Mouse (Mus musculus): ENCODE results near the gene Txndc11. TPM values are rescaled to one million over a fixed set of nuclear protein-coding genes. Genes with fewer than 3 reads are reported as not detected.

Txndc11 gene
- polyA plus RNA-seq, 1 experiment, result 17.5 TPM

DNA sequence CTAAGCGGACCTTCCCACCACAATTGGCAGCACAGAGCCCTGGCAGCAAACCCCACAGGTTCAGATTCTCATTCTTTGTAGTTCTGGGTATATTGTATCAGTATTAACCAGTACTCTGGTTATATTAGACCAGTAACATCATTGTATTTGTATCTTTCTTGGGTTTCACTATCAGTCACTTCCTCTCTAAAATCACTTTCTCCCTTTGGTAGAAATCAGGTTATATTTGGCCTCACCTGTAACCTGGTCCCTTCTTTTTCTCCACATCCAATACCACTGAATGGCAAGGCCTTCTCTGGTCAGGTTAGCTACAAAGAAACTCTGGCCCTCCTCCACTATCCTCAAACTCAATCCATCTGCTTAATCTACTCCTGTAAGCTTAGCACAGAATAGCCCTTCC lies 29.5 kb downstream of the Txndc11 start:
- DNase-seq (ENCODE audit: low spot score), result no peak

DNA sequence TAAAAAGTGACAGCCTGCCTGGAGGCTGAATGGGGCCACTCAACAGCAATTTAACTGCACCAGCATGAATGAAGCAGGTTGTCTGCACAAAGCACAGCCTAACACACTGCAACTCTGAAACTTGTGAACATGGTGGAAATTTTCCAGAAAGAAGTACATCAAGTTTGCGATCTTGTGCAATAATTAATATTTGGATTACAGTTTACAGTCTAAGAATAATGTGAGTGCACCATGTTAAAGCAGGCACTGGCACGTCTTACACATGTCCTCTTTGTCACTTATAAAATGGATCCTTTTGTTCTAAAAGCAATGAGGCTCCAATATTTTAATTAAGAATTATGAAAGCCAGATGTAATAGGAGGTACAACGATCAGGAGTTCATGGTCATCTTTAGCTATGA lies 37.1 kb downstream of the Txndc11 start:
- no peak for DNase-seq (ENCODE audit: low spot score)

- no peak for DNase-seq (ENCODE audit: low spot score)
These were observed 40.6 kb downstream of the Txndc11 start for GRCm38 (mm10) chr16:11093717-11094386.

DNA sequence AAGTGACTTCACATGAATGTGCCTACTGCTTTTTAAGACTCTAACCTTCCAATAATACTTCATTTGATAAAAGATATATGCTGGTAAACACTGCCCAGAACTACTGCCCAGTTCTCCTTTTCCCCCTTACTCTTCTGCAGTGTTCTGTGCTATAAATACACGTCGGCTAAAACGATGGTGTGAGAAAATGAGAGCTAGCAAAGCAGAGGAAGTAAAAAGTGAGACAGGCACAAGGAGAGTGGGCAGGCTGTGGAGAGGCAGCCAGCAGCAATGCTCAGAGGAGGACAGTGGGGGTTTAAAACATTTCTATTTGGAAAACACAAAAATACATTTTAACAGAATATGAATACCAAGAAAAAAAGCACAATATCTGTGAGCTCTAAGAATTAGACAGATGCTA lies 41.9 kb downstream of the Txndc11 start:
- DNase-seq (ENCODE audit: low spot score), result no peak

- no peak for DNase-seq (ENCODE audit: low spot score)
These were observed 42.4 kb downstream of the Txndc11 start for GRCm38 (mm10) chr16:11092061-11092460.

- no peak for DNase-seq (ENCODE audit: low spot score)
These were observed 43.4 kb downstream of the Txndc11 start for GRCm38 (mm10) chr16:11090836-11091570.

DNA sequence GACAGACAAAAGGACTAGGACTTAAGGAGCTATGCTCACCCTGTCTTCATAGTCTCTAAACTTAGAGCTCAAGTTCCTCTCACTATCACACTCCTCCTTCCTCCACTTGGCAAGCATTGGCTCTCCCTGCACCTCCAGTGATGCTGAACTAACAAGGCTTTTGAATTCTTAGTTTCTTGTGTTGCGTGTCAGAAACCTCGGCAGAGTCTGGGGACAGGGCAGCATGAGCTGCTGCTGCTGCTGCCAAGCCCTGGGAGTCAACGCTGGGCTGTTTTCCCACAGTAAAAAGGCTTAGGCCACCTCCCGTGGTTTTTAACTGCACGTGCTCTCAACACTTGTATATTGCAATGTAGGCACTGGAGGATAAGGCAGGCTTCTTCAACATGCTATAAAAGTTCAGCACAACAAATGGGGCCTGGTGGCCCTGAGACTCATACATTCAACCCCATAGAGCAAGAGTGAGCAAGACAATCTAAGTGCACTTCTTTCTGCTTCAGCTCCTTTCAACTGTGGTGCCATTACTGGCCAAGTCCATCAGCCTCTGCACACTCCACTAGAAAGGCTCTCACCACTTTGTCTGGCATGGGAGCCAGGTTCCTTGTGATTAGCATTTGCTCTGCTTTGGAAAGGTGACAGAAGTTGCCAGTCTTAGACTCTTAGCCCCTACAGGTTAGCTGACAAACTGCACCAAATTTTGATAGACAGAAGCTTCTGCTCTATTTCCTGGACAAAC lies 47.4 kb downstream of the Txndc11 start:
- DNase-seq (ENCODE audit: low spot score), result no peak

DNA sequence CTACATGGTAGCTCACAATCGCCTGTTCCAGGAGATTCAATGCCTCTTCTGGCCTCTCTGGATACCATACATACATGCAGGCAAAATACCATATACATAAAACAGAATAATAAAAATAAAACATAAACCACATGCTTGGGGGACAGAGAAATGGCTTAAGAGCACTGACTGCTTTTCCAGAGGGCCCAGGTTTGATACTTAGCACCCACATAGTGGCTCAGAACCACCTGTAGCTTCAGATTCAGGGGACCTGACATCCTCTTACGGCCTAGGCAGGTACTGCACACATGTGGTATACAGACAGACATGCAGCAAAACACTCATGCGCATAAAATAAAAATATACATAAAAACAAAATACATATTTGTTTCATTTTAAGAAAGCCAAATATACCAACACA lies 48.2 kb downstream of the Txndc11 start:
- DNase-seq (ENCODE audit: low spot score), result no peak

- no peak for DNase-seq (ENCODE audit: low spot score)
These were observed 50.3 kb downstream of the Txndc11 start for GRCm38 (mm10) chr16:11084181-11084580.

DNA sequence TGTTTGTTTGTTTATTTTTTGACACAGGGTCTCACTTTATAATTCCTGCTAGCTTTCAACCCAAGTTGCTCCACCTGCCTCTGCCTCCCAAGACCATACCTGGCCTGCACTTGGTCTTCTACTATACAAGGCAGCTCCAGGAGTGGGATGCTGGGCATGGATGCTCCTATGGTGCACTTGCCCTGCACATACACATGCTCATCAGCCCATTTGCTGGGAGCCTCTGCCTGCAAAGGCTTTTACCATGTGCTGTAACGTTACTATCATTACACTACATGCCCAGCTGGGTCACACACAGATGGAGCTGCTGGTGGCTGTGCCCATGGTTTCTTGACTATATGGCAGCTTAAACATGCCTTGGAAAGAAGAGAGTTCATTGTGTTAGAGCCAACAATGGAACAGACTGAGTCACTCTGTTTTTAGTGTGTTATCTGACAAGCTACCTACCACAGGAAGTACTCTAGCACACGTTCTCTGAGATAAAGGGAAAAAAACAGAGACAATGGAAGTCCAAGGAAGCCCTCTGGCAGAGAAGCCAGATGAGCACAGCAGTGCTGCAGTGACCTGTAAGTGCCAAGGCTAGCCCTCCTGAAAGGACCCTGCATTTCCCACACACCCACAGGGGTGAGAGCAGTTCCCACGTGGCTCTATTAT lies 56.1 kb downstream of the Txndc11 start:
- no peak for DNase-seq (ENCODE audit: low spot score)

GRCm38 (mm10) chr16:11077601-11078201 lies 56.7 kb downstream of the Txndc11 start:
- DNase-seq (ENCODE audit: low spot score), result no peak

DNA sequence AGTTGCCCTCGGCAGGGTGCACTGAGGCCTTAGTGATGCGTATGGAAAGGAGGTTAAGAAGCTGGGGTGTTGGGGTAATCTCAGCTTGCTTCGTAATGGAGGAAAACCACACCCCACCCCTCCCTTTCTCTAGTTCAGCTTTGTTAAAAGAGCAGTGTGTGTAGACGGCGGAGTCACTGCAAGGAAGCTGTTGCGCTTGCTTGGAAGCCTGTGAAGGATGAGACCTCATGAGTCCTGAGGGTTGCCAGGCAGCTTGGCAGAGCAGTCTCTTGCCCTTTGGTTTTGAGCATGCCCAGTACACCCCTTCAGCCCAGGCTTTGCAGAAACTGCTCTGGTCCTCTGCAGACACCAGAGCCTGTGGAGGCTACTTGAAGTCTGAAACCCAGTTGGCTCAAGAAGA lies 61.4 kb downstream of the Txndc11 start:
- DNase-seq (ENCODE audit: low spot score), result peak; percentile 16

DNA sequence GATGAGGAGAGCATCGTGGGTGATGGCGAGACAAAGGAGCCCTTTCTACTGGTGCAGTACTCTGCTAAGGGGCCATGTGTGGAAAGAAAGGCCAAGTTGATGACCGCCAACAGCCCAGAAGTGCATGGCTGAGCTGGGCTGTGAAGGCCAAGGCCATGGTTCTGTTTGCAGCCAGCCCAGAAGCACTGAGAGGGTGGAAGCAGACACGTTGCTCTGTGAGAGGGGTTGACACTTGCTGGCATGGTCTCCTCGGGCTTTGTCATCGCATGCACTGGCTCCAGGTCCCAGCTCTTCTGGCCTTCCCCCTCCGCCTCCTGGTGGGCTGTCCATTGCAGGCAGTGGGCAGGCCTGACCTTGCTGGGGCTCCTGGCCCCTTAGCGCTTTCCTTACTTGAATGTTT lies 62.0 kb downstream of the Txndc11 start:
- DNase-seq (ENCODE audit: low spot score), result no peak

- no peak for DNase-seq (ENCODE audit: low spot score)
These were observed 62.6 kb downstream of the Txndc11 start for GRCm38 (mm10) chr16:11071887-11072286.

DNA sequence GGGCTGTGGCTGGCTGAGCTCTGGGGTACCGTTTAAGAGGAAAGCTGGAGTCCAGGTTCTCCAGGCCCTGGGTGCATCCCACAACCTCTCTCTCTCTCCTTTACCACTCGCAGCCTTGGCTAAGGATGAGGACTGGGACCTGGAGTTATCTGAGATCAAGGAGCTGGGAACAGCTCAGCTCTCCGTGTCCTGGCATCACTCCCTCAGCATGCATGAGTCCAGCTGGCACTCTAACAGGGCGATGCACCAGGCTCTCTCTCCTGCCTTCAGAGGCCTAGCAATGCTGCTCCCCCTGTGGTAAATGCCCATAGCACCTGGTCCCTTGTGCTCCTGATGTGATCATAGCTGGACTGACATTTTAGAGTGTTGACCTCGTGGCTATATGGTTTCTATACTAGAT lies 63.3 kb downstream of the Txndc11 start:
- no peak for DNase-seq (ENCODE audit: low spot score)

- DNase-seq (ENCODE audit: low spot score), result no peak
These were observed 64.6 kb downstream of the Txndc11 start for GRCm38 (mm10) chr16:11069710-11070420.

- DNase-seq (ENCODE audit: low spot score), result no peak
These were observed 65.2 kb downstream of the Txndc11 start for GRCm38 (mm10) chr16:11069271-11069670.

DNA sequence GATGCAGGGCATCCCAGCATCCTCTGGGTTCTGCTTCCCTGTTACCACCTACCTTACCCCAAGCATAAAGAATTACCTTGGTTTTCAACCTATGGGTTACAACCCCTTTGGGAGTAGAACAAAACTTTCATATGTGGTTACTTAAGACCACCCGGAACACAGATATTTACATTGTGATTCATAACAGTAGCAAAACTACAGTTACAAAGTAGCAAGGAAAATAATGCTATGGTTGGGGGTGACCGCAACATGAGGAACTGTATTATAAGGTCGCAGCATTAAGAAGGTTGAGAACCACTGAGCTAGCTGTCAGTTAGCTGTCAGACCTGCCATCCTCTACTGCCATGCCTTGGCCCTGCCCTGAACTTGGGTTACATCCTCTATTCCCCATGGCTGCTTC lies 65.8 kb downstream of the Txndc11 start:
- no peak for DNase-seq (ENCODE audit: low spot score)

DNA sequence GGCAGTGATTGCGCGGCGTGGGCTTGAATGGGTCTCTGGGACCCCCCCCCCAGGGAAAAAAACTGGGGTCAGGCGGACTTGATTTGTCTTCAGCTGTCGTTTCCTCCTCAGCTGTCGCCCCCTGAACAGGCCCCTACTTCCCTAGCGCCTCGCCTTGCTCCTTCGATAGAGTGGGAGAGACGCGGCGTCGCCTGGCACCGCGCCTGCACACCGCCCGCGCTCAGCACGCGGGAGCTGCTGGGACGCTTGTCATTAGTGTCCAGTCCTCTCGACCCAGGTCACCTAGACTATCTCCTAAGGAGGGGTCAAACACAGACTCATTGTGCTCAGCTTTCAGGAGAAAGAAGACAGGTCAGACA lies 67.6 kb downstream of the Txndc11 start:
- DNase-seq (ENCODE audit: low spot score), result no peak

- peak; percentile 90 for DNase-seq (ENCODE audit: low spot score)
These were observed 68.2 kb downstream of the Txndc11 start, which contains the start of gene Litaf for GRCm38 (mm10) chr16:11066029-11066832. TSS of gene Litaf (minus strand) at chr16:11066157.

All from urinary bladder, adult 2 months (tissue).